Mouse (Mus musculus) c-Kit-positive CD71-positive TER-119-positive erythroid progenitor cells, embryonic 14.5 days (primary cell): ENCODE data around the gene Ing4.

ENCODE experiments used
- DNase-seq: peaks from one replicate; pipeline ENCODE4 v3.0.0-alpha.2; 2013; ENCODE audit warnings: low spot score

Gene Ing4

DNA sequence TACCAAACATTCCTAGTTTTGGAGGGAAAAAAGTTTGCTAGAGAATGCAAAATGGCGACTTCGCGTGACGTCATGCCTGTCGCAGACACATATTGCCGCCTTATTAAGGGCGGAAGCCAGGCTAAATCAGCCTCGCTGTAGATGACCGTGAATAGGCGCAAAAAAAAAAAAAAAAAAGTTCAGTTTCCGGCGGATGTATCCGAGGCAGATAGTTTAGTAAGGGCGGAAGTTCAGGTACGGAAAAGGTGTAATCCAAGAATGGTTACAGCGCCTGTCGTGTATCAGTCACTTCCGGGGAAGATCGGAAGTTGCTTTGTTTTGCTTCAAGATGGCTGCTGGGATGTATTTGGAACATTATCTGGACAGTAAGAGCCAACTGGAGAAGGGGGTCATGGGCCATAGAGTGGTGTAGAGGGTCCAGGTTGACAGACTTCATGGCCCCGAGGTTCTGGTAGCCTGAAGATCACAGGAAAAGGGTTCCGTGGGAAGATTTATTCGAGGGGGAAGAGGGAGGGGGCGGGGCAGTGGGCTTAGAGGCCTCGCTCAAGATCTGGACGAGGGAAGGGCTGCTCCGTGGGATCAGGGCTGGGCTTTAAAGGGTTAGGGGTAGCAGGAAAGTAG lies at the start of gene Ing4:
Gene Ing4 (plus strand): TSS at position 228 of the 621 bp plus-strand sequence.
- DNase-seq: peak; percentile 95

DNA sequence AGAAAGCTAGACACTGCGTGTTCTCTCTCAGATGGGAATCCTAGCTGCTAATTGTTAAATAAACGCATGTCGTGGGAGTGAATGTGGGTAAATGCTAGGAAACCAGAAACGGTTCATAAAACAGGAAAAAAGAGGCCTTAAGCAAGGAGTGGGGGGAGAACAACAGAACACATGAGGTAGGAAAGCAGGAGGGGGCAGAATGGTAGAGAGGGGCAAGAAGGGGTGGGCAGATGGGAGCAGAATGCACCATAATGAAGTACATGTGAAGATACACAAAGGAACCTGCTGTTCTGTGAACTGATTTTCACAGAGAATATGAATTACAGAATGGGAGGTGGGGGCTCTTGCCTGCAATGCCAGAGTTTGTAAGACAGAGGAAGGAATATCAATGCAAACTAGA lies 47.3 kb upstream of the Ing4 start:
- no peak for DNase-seq

DNA sequence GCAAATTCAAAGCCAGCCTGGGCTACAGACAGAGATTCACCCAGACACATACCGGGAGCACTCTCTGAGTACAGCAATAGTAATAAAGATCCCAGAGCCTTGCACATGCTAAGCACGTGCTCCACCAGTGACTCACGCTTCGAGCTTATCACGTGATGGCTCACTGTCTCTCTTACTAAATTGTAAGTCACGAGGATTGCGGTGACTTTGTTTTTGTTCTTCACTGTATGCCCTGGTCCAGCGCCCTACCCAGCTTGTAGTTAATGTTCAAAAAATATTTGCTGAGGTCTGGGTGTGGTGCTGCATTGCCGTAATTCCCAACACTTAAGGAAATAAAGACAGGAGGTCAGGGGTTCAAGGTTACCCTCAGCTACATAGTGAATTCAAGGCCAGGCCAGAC lies 46.2 kb upstream of the Ing4 start:
- no peak for DNase-seq

DNA sequence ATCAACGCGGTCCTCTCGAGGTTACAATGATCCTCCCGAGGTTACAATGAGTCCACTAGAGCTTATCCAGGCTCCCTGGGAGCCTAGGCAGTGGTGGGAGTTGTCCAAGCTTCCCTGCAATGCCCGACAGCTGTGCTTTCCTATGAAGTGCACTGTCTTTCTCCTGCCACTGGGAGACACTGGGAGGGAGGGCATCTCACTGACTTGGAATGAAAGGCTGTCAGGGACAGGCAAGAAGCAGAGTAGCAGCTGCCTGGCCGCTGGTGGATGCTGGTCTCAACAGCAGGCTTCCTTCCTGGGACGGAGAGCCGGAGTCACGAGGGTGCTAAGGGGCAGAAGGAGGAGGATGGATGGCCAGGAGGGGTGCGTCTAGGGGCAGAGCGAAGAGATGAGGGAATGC lies 45.7 kb upstream of the Ing4 start:
- no peak for DNase-seq

DNA sequence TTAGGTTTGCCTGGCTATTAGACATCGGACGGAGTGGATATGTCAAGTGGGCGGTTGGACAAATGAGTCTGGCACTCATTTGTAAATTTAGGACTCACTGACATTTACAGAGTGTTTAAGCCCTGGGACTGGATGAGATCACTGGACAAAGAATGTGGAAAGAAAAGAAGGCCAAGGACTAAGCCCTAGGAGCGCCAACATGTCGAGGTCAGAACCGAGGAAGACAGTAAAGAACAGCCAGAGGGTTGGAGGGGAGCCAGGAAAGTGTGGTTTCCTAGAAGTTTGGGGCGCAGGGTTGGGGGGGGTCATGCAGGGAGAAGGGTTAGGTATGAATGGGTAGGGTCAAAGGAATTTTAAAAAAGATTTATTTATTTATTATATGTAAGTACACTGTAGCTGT lies 44.3 kb upstream of the Ing4 start:
- no peak for DNase-seq

DNA sequence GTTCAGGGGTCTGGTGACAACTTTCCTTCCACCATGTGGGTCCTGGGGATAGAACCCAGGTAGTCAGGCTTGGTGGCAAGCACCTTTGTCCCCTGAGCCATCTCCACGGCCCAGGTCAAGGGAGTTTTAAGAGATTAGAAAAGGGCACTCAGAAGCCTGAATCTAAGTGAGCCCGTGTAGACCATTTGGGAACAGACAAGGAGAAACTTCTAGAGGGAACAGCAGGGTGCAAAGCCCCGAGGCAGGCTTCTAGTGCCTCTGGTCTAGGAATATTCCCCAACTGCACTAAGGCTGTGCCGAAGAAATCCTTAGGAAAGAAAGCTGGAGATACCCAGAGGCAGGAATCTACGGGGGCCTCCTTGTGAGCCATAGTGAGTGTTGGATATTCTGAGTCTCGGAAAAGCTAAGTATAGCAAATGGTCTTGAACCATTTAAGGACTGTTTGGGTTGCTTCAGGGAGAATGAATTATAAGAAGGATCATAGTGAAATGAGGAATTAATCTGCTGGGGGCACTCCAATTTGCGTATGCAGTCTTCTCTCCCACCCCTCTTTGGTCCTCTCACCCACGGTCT lies 43.6 kb upstream of the Ing4 start:
- DNase-seq: no peak

DNA sequence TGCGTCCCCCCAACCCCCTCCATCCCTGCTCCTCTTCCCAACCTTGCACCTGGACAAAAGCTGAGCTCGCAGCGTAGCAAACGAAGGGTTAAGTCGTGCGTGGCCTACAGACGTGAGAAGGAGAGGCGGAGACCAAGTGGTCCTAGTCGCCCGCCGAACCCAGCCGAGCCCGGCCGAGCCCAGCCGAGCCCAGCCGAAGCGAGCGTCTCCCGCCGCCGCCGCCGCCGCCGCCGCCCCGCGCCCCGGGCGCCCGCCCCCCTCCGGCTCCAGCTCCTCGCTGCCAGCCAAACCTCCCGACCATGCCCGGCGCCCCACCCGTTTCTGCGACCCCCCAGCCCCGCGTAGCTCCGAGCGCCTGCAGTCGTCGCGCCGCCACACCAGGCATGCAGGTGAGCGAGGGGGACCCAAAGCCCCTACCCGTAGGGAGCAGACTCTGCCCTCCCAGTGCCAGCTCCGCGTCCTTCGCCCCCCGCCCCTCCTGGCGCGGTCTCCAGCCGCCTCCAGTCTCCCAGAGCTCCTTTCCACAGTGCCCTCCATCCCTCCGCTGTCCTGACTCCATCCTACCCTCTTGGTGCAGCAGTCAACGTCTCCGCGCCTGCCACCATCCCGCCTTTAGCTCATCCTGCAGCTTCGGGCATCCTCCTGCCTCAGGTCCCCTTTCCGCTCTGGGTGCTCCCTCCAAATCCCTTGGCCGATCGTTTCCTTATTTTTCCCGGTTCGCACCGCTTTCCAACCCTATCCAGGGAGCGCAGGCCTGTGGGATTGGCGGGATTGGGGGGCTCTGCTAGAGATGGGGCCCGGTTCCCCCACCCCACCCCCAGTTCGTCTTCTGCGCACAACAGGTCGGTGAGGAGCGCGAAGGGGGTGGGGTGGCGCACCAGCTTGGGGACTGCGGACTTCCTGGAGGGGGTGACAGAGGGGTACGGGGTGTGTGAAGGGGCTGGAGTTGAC lies 42.7 kb upstream of the Ing4 start, which contains the start of gene Pianp:
Gene Pianp (plus strand): TSS at position 144 of the 951 bp plus-strand sequence.
- DNase-seq: no peak

DNA sequence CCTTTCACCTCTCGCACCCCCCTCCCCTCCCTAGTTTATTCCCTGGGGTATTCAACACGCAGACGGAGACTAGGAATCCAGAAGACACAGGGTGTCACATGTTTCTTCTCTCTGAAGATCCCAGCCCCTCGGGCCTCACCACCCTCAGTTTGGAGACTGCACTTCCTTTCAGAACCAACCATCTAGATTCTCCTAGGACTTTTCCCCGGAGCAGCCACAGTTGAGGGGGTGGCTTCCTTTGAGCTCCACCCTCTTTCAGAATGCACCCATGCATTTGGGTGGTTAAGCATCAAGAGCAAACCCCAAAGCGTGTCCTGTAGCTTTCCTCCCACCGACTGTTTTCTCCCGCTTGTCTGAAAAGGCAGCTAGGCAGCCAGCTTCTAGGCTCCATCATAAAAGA lies 41.5 kb upstream of the Ing4 start:
- DNase-seq: no peak

DNA sequence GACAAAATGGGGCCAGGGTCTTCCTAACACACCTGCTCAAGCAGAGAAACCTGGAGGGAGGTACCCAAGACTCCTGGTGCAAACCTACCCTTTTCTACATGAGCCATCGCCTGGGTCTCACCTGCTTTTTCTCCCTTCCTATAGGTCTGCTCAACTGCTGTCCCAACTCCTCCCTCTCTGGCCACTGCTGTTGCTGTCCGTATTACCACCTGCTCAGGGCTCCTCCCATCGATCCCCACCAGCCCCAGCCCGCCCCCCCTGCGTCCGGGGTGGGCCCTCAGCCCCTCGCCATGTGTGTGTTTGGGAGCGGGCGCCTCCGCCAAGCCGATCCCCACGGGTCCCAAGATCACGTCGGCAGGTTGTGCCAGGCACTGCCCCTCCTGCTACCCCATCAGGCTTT lies 40.5 kb upstream of the Ing4 start:
- no peak for DNase-seq

DNA sequence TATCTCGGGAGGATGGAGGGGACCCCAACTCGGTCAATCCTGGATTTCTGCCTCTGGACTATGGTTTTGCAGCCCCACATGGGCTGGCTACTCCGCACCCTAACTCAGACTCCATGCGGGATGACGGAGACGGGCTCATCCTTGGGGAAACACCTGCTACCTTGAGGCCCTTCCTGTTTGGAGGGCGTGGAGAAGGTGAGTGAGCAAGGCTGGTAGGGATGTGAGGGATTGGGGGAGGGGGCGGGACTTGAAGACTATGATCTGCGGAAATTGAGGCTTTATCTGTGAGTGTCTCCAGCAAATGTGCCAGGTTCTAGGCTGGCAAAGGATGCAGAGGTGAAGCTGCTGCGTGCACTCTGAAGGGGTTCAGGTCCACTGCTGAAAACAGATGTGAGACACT lies 40.0 kb upstream of the Ing4 start:
- no peak for DNase-seq

DNA sequence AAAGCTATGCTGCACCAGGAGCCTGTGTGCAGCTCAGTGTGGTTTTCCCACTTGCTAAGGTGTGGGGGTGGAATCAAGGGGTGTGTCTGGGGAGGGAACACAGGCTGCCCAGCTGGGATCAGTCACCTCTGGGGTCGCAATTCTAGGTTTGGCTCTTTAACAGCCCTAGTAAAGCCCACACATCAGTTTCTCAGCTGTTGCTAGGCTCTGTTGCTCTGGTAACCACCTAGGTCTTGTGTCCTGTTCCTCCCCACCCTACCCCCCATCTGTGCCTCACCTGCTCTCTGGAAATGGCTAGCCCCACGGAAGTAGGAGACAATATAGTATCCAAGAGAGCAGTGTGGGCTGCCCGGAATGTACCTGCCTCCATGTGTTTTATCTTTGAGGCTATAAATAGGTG lies 35.9 kb upstream of the Ing4 start:
- no peak for DNase-seq

DNA sequence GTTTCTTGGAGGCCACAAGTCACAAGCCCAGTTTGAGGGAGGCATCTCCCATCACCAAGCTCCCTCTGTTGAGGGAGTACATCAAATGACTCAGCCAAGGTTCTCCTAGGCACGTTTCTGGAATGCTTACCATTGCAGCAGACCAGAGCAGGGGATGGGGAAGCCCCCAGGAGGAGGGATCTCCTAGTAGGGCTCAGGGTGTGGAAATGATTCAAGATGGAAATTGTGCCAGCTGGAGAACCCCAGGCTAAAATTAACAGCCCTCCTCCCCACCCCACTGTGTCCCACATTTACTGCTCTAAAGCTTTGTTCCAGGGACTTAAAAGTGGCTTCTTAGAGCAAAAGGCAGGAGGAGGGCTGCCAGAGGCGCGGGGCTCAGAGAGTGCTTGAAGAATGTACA lies 34.5 kb upstream of the Ing4 start:
- no peak for DNase-seq

DNA sequence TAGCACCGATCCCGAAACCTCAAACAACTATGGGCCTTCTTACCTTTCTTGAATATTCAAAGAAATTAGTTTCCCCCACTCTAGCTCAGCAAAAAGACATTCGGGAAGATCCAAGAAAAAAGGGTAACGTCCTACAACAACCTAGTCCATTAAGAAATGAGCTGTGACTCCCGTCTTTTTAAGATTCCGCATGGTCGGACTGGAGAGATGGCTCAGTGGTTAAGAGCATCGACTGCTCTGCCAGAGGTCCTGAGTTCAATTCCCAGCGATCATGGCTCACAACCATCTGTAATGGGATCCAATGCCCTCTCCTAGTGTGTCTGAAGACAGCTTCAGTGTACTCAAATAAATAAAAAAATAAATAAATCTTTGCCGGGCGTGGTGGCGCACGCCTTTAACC lies 31.5 kb upstream of the Ing4 start:
- DNase-seq: no peak

DNA sequence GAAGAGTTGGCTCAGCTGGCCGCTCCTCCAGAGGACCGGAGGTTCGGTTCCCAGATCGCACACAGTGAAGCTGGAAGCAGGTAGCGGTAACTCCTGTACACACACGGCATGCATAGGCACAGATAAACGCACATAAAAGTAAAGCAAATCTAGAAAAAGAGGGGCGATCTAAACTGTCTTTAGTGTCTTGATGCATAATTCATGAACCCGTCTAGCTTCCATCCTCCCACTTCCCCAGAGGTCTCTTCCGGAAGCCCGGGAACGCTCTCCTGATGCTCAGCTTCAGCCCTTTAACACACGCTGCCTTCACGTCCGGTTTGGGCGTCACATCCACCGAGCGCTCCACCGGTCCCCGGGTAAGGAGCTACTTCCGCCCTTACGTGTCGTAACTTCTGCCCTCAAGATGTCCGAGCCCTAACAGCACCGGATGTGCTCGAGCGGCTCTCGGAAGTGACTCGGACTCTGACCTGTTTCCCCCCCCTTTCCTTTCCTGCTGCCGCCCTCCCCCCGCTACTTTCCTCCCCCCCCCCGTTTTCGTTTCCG lies 30.9 kb upstream of the Ing4 start:
- DNase-seq: peak; percentile 95

DNA sequence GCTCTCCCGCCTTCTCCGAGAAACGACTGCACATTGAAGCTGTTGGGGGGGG lies 30.6 kb upstream of the Ing4 start, which contains the start of gene Zfp384:
Gene Zfp384 (plus strand): TSS at position 17 of the 52 bp plus-strand sequence.
- no peak for DNase-seq

DNA sequence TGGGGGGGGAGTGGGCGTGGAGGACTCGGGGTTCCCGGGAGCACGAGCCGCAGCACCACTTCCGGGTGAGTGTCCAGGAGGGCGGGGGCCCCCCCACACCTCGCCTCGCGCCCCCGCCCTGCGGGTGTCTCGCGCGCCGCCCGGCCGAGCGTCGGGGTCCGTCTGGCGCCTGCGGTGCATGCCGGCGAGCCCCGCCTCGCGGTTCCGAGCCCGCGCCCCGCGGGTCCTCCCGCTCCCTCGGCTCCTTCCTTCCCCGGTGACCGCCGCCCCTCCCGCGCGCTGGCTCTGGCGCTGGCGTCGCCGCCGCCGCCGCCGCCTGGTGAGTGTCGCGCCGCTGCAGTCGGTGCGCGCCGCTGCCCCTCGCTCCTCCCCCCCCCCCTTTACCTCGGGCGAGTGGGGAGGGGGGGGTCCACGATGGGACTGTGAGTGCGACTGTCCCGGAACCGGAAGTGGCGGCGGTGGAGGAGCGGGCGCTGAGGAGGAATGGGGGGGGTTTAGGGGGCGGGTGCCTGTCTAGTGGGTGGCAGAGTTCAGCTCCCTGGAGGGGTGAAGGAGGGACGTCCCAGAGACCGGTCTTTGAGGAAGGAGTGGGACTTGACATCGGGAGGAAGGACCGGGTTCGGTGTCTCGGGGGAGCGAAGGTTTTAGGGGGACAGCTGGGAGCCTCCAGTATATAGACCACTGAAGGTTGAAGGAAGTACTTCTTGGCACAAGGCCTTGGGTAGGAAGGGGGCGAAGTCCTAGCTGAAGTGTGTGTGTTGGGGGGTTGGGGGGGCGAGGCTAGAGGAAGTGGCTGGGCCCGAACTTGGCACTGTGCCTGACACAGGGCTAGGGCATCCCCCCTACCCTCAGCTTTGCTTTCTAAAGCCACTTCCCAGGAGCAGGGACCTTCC lies 30.1 kb upstream of the Ing4 start:
- peak; percentile 36 for DNase-seq

DNA sequence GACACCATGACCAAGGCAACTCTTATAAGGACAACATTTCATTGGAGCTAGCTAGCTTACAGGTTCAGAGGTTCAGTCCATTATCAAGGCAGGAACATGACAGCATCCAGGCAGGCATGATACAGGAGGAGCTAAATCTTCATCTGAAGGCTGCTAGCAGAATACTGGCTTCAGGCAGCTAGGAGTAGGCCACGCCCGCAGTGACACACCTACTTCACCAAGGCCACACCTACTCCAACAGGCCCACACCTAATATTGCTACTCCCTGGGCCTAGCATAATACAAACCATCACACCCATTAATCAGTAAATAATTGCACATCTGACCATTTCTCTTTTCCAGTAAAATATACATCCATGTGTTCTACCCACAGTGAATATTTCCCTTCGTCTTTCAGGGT lies 21.9 kb upstream of the Ing4 start:
- peak; percentile 67 for DNase-seq

DNA sequence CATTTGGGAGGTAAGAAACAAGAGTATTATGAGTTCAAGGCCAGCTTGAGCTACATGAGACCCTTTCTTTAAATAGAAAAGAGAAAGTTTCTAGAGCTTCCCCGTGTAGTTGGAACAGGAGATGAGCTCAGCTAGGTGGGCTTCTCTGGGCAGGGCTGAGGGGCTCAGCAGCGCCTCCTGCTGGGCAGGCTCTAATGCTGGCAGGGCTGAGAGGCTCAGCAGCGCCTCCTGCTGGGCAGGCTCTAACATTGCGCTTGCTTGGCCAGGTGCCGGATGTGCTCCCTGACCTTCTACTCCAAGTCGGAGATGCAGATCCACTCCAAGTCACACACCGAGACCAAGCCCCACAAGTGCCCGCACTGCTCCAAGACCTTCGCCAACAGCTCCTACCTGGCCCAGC lies 9.0 kb upstream of the Ing4 start:
- peak; percentile 45 for DNase-seq

DNA sequence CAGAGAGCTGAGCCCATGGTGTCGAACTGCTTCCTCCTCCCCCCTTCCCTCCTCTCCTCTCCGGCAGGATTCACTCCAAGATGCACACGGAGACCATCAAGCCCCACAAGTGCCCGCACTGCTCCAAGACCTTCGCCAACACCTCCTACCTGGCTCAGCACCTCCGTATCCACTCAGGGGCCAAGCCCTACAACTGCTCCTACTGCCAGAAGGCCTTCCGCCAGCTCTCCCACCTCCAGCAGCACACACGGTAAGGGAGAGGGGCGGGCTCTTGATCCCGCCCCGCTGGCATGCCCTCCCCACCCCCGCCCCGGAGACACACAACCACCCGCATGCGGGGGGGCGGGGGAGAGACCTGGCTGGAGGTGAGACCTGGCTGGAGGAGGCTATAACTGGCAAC lies 8.0 kb upstream of the Ing4 start:
- DNase-seq: no peak

DNA sequence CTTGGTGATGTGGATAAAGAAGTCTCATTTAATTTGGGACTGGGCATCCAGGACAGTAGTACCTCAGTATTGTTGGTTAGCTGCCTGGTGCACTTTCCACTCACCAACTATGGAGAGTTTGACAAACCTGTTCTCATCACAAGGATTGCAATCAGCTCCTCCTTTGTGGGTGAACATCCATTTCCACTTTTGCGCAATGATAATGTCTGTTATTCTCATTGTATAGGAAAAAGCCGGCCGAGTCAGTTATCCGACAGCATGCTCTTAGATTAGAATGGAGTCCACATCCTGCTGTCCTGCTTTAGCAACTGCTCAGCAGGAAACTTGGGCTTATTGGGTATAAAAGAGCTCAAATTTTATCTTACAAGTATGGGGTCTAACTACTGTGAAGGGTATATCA lies 894 bp upstream of the Ing4 start:
- no peak for DNase-seq

DNA sequence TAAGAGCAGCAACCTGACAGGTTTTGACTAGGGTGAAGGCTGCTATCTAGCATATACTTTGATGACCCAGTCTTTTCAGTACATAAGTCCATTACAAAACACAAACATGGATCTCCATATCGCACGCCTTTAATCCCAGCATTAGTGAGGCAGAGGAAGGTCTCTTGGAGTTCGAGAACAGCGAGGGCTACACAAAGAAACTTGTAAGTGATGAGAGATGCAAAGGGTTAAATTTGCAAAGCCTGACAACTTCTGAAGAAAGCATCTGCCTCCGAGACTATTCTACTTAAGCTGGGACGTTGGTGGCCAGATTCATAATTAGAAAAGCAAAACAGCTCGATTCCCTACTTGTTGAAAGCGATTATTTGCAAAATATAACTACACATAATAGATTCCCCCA lies 429 bp upstream of the Ing4 start:
- no peak for DNase-seq

DNA sequence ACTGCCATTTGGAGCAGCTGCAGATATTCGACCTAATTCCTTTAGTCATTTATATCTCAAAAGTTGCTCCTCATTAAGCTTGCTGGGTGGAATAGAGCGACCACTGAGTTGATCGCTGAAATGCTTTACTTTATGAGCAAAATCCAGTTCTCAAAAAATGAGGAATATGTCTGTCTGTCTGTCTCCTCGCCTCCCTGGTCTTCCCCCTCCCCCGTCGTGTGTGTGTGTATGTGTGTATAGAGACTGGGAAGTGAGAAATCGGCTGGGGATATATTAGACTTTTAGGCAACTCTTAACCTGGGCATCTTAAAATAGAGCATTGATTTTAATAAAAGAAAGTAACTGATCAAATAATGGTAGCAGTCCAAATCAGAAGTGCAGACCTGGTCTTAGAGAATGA lies 661 bp downstream of the Ing4 start:
- DNase-seq: no peak

DNA sequence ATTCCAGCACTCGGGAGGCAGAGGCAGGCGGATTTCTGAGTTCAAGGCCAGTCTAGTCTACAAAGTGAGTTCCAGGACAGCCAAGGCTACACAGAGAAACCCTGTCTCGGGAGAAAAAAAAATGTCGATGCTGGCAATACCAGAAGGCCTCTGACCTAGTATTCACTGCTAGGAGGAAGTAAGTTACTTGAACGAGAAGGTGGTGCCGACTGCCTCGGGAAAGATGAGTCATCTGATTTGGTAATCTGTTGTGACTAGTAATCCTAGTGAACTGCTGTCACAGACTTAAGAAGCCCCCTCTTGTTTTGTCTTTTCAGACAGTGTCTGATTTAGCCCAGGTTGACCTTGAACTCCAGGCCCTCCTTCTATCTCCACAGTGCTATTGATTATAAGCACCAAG lies 1.5 kb downstream of the Ing4 start:
- no peak for DNase-seq
